Mouse (Mus musculus) induced T-regulatory cell, adult 2 months (primary cell): ENCODE results near the gene Tcf7l2.

Experiments used
- DNase-seq: peaks from one replicate; pipeline ENCODE4 v3.0.0-alpha.2; 2012; ENCODE audit warnings: low read depth

The Tcf7l2 gene

DNA sequence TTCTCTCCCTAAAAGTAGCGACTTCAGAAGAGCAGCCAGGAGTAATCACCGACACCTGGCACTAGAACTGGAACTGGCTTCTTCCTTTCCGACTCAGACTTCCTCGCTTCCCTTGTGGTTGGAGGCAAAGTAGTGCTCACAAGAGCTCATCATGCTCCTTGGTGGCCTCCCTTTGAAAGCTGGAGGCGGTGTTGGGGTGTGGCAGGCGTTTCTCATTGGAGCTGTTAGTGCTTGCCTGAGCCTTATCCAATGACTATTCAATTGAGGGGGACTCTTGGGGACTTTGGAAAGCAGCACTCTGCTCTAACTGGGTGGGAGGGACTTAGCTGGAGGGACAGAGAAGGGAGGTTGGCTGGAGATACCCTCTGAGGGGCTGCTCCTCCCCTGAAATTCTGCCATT lies 9.1 kb upstream of the Tcf7l2 start:
- no peak for DNase-seq

DNA sequence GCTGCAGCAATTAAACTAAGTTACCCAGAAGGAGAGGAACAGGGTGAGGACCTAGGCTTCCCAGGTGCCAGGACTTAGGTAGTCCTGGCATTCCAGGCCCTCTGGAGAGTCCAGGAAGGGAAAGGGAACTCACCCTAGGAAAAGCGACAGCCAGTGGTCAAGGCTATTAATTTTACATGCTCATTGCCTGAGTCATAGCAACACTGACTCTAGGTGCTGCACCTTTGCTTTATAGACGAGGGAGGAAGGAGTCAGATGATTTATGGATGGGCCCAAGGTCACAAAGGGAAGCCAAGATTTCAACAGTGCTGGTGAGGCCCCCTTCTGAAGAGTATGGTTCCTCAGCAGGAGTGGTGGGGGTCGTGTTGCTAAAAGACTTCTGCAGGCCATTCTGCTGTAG lies 8.6 kb upstream of the Tcf7l2 start:
- no peak for DNase-seq

DNA sequence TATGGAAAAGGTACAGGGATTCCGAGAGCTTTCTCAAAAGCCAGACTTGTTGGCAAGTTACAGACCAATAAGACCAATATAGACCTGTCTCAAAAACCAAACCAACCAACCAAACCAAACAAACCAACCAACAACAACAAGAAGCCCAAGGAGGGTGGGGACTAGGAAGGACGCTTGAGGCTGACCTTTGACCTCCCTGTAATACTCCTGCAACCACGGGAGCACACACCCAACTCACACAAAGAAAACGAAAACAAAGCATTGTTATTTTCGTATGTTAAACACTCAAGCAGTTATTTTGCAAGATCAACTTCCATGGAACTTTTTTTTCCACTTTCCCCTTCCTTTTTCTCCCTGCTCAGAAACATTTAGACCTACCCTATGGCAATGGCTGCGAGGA lies 5.6 kb upstream of the Tcf7l2 start:
- DNase-seq: no peak

DNA sequence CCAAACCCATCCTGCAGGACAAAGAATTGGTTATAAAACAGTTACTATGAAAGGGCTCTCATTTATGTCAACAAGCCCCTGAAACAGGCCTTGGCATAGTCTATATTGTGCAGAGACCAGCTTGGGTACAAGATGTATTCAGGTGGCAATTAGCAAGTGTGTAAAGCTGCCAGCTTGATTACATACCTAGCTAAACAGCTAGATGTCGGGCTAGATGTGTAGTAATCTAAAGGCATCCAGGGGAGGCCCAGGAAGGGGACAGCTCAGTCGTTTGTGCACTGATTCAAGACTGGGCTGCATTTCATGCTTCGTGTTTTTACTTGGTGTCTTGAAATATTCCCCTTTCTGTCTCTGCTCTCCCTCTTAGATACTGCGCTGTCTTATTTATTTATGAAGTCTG lies 1.9 kb upstream of the Tcf7l2 start:
- DNase-seq: no peak

DNA sequence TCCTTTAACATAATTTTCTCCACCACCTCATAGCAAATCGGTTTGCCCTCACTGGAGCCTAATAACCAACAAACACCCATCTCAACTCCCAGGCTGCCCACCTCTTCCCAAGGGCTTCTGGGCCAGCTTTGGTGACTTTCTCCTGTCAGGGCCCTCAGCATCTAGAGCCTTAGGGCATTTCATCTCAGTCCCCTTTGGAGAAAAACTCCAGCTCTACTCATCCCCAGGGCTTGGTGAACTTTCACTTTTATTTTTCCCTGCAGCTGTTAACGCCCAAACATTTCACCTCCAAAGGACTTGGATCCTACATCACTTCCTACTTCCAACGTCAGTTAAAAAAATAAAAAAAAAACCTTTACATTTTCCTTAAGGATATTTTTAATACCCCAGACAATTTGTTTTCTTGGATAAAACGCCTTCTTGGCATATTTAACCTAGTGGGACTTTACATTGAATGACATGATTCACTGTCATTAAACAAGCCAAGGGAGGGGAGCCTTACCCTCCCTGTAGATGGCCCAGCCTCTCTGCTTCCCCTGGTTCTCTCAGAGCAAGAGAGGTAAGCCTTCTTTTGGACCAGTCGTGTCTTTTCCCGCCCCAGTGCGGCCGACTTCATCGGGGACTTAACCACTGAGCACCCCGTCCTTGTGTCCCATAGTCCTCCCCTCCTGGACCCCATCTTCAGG lies 724 bp upstream of the Tcf7l2 start:
- DNase-seq: no peak

DNA sequence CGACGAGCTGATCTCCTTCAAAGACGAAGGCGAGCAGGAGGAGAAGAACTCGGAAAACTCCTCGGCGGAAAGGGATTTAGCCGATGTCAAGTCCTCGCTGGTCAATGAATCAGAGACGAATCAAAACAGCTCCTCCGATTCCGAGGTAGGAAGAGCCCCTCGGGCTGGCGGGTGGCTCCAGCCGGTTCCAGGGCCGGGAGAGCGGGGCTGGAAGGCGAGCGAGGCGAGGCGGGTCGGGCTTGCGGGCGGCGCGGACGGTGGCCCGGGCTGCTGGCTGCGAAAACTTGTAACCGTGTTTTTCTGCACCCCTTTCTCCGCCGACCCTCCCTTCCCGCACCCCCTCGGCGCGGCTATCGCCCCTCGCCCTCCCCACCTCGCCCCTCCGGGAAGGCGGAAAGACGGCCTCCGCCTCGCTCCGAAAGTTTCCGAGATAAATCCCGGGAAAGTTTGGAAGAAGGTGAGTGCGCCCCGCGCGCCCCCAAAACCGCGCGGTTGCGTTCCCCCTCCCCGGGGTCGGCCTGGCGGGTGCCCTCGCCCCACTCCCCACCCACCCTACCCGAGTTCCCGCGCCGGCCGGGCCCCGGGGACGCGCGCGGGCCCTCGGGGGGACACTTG lies 873 bp downstream of the Tcf7l2 start:
- DNase-seq: peak; percentile 47

DNA sequence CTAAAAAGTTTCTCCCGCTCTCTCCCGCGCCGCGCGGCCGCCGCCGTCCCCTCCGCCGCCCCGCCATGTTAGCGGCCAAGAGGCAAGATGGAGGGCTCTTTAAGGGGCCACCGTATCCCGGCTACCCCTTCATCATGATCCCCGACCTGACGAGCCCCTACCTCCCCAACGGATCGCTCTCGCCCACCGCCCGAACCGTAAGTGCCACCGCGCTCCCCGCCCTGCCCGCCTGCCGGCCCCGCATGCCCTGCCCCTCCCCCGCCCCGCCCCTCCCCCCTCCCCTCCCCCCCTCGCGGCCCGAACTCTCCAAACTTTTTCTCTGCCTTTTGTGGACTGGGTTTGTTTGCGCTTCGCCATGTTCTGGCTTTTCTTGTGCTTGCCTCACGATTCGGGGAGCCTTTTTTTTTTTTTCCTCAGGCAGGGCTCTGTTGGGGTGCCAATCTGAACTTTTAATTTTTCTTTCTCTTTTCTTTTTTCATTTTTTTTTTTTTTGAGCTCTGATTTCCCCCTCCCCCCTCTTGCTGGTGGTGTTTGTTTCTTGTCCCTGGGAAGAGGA lies 1.5 kb downstream of the Tcf7l2 start:
- peak; percentile 26 for DNase-seq

DNA sequence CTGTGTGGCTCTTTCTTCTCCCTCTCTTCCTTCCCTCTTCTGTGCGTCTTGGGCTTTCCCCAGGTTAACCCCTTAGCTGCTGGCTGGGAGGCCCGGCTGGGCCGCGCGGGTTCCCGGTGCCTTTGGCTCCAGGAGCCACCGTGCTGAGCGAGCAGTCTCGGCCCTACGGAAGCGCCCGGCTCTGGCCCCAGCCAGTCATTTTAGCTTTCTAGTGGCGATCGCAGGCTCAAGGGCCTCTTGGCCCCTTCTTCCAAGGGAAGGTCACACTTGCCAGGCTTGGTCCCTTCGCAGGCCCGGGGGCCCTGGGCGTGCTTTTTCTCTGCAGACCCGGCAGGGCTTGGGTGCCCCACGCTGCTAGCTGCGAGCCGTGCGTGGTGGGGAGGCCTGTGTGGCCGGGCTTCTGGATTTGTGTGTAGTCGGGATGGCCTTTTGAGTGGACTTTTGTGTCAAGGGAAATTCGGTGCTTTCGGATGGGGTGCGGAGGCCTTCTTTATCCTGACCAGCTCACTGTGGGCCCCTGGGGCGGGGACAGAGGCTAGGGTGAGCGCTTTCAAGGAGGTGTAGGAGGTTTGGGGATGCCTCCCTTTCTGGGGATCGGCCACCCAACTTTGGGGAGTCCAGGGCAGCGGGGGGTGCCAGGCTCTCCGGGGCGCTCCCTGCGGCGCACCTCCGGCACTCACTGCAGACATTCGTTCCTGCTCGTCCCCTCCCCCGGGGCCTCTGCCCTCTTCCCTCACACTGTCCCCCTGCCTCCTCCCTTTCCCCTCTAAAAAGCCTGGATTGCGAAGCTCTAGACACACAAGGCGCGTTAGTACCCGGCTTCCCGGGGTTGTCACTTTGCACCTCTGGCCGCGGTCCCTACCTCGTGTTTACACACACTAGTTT lies 2.2 kb downstream of the Tcf7l2 start:
- peak; percentile 50 for DNase-seq

DNA sequence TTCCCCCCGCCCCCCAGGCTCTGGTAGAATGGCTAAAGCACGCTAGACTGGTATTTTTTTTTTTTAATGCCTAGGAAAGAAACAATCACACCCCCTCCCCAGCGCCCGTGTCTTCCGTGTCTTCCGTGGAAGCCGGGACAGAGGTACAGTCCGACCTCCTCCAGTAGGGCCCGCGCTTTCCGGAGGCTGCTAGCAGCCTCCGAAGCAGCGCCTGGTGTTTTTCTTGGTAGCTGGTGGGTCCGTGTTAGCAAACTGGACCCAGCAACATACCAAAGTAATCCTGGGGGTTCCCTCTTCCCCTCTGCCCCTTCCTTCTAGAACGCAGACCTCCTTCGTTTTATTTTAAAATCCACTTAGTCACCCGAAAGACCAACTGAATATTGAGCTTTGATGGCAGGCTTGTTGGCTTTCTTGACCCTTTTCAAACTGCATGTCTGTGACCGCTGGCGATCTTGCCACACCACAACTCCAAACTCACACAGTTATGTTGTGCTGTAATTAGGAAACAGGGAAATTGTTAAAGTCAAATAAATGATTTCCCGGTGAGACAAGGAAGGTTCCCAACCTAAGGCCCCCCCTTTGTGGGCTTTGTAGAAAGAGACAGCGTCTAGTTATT lies 3.1 kb downstream of the Tcf7l2 start:
- DNase-seq: no peak

DNA sequence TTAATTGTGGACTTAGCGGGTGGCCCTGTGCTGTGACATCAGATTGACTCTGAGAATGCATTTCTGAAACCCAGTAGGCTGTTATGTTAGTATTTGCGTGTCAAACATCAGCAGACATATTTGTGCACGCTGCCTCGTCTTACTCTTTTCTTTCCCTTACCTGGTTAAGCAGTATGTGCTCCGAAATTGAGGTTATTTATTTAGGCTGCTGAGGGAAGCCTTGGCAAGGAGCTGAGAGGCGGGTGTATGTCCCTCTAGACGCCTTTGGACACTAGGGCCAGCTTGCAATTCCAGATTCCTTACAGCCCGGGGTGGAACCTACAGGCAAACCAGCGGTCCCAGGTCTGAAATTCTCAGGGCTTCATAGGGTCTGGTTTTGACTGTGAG lies 3.6 kb downstream of the Tcf7l2 start:
- DNase-seq: no peak

DNA sequence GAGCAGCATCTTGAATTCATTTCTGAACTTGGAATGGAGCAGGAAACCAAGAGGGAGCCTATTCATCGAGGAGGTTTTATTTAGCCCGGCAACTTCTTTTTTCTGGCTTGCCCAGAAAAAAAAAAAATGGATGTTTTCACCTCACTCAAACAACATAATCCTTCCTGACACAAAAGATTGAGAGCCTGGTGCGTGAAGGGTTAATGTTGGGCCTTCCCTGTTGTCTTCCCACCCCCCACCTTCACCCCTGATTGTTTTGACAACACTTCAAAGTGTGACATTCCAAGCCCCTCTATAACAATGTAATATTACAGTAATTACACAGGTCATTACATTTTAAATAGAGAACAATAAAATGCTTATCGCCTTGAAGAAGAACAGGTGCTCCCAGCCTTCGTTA lies 4.6 kb downstream of the Tcf7l2 start:
- DNase-seq: no peak

DNA sequence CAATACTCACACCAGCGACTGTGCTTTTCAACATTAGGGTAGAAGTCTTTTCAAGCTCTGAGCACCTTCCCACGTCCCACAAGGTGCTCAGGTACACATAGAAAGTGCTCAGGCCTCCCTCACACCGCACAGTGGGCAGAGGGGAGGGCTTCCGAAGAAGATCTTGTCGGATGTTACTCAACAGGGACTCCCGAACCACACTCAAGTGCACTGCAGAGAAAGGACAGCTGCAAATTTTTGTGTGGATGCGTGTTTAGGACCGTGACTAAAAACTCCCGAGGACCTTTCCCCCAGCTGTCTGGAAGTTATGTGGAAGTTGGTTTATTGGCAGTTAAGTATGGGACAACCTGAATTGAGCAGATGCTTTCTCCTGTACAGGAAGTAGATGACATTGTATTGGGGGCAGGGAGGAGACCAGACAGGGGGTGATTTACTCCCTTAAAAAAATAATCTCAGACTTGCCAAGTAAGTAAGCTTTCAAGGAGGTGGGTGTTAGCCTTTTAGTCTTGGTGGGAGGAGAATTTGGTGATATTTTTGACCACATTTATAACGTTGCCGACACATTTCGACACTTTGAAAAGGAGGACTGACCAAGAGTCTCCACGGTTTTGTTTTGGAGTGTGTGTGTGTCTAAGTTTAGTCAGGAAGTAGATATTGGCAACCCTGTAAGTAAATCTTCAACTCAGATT lies 5.8 kb downstream of the Tcf7l2 start:
- no peak for DNase-seq

DNA sequence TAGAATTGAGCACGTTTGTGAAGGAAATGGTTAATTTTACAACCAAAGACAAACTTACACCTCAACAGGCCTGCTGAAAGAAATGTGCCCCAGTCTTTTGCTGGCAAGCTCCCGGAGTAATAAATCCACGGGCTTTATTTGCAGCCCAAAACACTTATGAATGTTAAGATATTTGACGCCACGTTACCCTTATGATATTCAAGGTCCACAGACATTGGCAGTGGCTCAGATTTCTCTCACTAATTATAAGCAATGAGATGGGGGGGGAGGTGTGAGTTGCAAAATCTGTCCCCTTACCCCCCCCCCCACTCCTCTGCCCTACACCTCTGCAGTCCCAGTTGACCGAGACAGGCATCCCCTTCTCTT lies 6.3 kb downstream of the Tcf7l2 start:
- DNase-seq: no peak

DNA sequence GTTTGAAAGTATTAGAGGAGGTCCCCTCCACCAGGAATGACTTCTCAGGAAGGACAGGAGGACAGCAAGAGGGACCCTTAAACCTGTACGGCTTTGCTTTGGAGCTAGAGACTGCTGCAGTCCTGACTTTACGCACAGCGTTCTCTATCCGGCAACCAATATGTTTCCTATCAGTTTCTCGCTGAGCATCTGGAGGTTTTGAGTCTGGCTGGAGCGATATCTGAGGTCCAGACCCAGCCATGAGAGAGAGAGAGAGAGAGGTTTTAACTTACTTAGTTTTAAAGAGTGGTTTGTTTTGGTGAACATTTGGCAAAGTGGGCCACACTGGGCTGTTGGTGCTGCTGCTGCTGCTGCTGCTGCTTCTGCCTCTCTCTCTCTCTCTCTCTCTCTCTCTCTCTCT lies 7.2 kb downstream of the Tcf7l2 start:
- no peak for DNase-seq

DNA sequence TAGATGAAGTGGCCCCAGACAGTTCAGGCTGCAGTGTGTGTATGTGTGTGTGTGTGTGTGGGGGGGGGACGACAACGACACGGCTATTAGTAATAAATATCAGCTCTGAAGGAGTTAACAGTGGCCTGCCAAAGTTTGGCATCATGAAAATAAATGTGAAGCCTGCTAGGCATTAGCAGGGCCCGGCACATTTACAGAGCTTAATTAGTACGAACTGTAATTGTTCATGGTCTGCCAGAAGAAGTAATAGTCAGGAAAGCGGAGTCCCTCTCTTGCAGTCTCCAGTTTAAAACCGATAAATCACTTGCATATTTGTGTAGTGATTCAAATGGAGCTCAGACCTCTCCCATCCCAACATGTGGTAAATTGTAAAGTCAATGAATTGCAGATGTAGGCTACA lies 7.9 kb downstream of the Tcf7l2 start:
- DNase-seq: no peak

DNA sequence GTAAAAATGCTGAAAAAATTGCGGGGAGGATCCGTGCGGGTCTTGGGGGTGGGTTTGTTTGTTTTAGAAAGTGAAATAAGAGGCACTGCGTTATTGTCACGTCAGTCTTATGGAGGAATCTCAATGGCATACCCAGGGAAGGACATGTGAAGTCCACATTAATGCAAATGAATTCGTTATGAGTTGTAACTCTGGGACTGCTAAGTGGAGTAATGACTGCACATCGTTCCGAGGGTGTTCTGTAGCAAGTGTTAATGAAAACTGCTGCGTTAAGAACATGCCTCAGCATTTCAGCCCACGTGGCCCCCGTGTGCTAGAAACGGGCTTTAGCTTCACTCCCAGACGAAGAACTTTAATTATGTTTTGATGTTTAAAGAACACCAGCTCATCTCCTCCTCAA lies 8.4 kb downstream of the Tcf7l2 start:
- no peak for DNase-seq

DNA sequence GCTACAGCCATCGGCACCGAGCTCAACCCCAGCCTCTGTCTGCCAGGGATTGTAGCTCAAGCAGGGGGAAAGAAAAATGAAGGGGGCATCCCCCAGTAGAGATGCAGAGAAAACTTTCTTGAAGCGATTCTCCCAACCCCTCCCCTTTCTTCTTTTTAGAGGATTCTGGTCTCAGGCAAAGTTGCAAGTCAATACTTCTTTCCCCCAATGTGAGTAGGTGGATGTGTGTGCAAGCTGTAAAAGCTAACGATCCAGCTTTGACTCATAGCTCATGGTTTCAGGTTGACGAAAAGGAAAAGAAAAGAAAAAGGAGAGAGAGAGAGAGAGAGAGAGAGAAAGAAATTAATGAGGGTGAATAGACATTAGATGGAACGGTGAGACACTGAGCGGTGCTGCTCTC lies 8.8 kb downstream of the Tcf7l2 start:
- no peak for DNase-seq

DNA sequence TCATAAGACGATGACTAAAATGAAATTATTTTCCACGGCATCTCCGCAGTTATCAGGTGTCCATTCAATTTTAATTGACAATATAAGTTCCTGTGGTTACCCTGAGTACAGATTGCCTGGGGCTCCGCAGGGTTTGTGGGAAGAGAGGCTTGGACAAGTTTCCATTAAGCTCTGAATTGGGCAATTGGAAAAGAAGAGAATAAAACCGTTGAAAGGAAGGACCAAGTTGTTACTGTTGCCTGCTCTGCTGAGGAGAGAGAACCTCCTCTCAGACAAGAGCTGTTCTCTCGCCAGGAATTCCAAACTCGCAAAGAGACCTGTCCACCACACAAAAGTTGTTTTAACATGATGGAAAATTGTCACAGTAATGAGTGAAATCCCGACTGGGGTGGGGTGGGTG lies 11.2 kb downstream of the Tcf7l2 start:
- DNase-seq: no peak

DNA sequence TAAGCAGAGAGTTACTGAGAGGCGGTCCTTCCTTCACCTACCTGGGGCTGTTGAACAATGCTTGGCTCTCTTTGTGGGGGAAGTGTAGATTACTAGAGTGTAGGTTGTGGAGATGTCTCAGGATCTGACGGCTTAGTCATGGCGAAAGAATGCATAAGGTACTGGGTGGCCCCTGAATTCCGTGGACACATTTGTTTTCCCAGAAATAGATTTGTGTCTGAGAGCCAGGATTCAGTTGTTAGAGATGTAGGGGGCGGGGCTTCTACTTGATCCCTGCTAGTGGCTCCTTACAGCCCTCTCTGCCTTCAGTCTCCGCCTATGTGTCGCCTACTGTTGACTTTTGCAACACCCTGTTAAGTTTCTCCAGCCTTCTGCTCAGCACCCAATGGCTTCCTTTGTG lies 12.7 kb downstream of the Tcf7l2 start:
- no peak for DNase-seq

DNA sequence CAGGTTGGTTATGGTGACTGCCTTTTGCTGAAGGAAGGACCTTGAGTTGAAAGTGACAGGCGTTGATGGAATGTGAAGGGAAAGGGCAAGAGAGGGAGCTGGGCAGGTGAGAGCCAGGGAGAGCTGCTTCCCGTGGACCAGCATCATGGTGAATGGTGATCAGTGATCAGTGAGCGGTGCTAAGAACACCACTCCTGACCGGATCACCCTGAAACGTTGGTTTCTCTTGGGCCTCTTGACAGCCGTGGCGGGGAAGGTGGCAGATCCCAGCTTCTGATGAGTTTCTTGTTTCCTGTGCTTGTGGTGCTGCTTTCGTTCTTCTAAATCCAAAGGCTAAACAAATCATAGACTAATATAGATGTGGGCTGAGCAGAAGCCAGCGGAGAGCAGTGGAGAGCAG lies 13.8 kb downstream of the Tcf7l2 start:
- DNase-seq: no peak

DNA sequence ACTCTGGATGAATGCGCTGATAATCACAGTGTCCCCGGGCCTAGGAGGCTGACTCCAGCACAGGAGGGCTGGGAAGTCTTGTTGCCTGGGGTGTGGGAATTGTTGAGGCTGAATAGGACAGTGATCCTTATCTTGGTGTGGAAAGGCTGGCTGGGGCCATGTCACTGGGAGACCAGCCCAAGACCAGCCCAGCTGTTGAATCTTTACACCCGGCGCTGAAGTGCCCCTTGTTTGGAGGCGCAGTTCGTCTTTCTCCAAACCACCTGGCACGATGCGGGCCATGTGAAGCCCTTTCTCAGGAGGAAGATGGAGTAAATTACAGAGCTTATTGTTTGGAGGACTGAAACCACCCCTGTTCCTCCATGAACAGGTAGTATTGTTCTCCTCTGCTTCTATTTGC lies 15.1 kb downstream of the Tcf7l2 start:
- DNase-seq: no peak

DNA sequence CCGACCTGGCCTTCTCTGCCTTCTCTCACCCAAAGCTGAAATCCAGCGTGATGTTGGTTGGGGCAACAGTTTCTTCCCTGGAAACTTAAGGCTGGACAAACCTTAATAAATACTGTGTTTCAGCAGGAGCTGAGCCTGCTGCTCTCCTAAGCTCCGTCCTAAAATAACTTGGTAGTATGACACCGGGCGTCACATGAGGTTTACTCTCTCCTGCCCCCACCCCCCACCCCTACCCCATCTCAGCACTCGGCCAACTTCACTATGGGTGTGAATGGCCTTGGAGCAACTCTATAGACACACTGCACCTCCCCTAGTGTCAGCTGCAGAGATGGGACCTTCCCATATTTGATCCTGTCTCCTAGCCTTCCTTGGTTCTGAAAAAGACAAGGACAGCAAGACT lies 15.8 kb downstream of the Tcf7l2 start:
- no peak for DNase-seq
